Mouse (Mus musculus) heart, adult 2 months (tissue): ENCODE data around the gene Cacna1b.

Experiments
- CTCF ChIP-seq: fragments of 200-600 bp; IDR thresholded peaks from 2 replicates; pipeline ENCODE4 v1.8.1; 2022; ENCODE audit warnings: antibody characterized with exemption, mild to moderate bottlenecking, moderate library complexity
- POLR2A ChIP-seq: fragments of 200-500 bp; IDR thresholded peaks from 2 replicates; pipeline ENCODE4 v1.6.1; 2011; ENCODE audit warnings: mild to moderate bottlenecking, low read depth, low read length, control low read depth; ENCODE audit not compliant: insufficient read depth

DNA sequence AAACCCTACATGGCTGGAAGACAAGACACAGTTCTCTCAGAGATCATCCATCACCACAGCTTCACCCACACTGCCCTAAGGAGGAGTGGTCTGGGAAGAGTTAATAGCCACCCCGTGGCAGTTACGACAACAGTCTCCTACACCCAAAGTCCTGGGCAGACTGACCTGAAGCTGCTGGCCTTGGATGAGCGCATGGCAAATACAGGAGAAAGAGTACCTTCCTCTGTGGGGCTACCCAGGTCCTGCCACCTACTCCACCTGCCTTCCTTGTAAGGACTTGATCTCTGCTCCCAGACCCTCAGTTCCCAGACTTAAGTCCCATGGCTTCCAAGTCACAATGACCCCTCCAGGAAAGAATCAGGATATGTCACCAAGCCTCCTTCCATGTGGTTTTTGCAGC is 79.7 kb downstream of the Cacna1b start:
- TF ChIP-seq CTCF (no peak), POLR2A (no peak)
